Mouse (Mus musculus) cerebellum, adult 9-11 months (tissue): ENCODE data around the gene Olfr798.

Source experiments
- DNase-seq: peaks from one replicate; pipeline ENCODE4 v3.0.0; 2022

Gene Olfr798

DNA sequence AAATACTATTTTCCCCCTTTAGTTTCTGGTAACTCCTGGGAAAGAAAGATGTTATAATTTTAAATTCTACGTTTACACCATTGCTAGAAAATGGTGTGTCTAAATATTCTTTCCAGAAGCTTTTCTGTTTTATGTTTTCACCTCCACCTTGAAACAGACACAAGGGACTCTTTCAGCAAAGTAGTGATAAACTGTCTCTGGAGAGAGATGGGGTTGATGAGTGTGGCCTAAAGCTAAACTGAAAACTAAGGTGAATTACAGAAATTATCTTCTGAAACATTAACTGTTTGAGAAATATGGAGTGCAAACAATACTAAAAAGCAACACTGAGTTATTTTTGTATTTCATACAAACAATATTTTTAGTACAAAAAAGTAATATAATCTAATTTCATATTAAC, at the start of gene Olfr798:
TSS of gene Olfr798 (minus strand) at position 101 of the 400 bp plus-strand sequence.
- DNase-seq = no peak

DNA sequence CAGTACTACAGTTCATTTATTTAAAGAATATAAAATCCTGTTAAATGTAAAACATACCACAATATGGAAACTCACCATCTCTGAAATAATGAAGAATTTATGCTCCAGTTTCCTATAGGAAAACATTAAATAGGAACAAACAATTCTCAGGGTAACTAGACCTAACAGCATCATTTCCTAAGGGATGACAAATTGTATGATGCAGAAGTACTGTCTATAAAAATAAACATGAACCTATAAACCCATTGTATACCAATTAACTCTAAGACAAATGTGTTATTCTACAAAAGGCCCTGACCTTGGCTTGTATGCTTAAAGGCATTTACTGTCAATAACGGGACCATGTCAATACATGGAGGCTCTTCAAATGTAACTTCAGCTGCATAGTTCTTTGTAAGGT, 46.0 kb upstream of the Olfr798 start, which contains the start of gene Olfr801:
TSS of gene Olfr801 (minus strand) at position 101 of the 400 bp plus-strand sequence.
- DNase-seq = no peak

DNA sequence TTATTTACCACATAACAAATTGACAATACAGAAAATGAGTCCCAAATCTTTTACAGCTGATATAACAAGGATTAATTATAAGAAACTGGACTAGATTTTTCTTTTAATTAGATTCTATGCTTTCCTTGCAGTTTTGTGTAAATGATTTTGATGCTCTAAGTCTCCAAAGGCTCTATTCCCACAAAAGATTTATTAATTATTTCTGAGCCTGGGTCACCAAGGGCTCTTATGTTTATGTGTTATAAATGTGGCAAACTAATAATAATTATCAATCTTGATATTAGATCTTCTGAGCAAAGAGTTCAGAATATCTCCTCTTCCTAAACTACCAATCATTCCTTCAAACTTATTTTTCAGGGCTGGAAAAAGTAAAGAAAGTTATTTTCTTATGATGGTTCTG, 29.7 kb upstream of the Olfr798 start, which contains the start of gene Olfr800:
TSS of gene Olfr800 (plus strand) at position 301 of the 400 bp plus-strand sequence.
- DNase-seq = no peak

DNA sequence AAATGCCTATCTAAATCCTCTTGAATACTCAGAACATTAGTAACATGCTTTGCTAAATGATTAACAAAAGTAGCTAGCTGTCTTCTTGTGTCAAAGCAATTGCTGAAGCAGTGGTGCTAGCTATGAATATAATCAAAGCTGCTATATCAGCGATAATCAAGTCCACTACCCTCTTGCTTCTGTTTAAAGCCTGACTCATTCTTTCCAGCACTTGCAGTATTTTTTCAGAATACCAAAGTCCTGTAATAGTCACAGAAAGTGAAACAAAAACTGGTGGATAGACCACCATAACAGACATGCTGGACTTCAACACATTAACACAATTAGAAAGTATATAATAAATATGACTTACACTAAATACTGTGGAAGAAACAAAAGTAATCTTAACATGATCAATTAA, 24.0 kb upstream of the Olfr798 start:
- no peak for DNase-seq

DNA sequence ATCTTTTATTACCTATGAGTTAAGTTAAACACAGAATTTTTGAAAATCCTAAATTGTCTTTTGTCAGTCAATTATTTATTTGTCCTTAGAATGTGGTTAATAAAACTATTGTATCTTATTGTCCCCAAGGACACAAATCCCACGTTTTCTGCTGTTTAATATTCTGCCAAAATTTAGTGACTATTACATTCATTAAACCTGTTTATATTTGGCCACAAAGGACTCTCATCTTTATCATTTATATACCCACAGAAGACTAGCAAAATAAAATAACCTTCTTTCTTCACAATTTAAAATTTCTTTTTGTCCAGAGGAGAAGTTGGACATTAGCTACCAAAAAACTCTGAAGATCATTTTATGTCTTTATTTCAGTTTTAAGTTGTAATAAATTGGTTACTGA, 9.4 kb upstream of the Olfr798 start, which contains the start of gene Olfr799:
TSS of gene Olfr799 (plus strand) at position 301 of the 400 bp plus-strand sequence.
- DNase-seq = no peak

DNA sequence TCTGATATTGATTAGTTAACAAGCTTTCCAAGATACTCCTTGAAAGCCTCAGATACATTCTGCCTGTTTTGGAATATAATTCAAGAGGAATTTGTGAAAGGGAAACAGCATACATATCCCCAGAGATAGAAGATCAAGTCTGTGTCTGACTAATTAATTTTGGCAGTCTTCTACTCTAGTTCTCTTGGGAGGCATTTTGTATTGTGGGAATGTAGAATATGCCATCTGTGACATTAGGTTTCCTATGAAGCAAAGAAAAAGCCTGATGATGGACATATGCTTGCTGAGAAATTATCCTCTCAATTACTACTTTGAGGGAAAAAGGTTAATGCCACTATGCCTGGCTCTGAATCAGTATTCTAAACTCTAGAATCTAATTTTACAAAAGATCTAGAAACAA, 4.5 kb downstream of the Olfr798 start:
- no peak for DNase-seq

DNA sequence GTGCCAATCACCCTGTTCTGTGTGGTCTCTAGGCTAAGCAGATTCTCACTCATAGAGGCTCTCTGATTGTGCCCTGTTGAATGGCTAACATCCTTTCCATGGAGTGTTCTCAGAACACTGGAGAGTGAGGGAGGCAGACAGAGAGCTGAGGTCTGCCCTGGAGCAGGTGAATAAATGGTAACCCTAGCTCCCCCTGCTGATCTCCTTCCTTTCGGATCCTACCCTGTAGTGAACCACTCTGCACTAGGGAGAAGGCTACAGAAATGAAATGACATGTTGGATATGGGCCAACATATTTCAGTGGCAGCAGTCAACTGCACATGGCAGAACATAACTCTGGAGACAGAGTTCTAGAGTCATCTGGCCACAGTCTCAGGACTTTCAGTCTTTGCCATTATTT, 6.0 kb downstream of the Olfr798 start:
- DNase-seq = no peak

DNA sequence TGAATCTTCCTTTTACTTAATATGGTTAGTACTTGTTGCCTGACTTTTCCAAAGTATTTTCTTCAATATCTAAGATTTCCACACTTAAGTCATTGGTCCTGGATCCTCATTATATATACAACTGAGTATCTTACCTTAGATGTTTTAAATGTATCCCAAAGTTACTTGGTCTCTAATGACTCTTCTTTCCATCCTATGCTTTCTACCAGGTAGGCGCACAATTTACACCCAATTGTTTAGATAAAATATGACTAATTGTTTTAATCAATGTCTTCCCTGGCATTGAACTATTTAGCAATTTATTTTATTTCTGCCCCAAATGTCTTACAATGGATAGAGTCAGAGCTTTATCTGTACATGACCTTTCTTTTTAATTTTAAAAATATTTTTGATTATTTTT, 15.3 kb downstream of the Olfr798 start, which contains the start of gene Olfr796:
TSS of gene Olfr796 (minus strand) at position 101 of the 400 bp plus-strand sequence.
- no peak for DNase-seq

DNA sequence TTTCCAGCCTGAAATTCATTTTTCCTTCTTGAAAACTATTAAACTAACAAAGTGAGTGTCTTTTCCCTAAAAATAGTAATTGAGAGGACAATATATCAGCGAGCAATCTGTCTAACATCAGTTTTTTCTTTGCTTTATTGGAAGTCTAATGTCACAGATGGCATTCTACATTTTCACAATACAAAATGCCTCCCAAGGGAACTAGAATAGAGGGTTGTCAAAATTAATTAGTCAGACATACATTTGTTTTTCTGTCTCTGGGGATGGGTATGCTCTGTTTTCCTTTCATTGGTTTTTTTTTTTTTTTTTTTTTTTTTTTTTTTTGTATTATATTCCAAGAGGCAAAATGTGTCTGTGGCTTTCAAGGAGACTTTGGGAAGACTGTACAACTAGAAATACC, 50.7 kb downstream of the Olfr798 start:
- DNase-seq = no peak
